Mouse (Mus musculus): ENCODE data around the gene 1110051M20Rik.

- no peak for TF ChIP-seq FLI1 (IDR thresholded peaks at IDR 0.05; ENCODE audit: low read length)
- TF ChIP-seq GATA1 (IDR thresholded peaks at IDR 0.05; ENCODE audit: borderline replicate concordance, low read length) = no peak
These were observed 156.9 kb downstream of the 1110051M20Rik start for GRCm38 (mm10) chr2:91287563-91287962.

Data from megakaryocyte, embryonic 14.5 days (primary cell).